Mouse (Mus musculus) urinary bladder, postnatal 4 days (tissue): Measurements from ENCODE around the gene Gosr1.
"Not testable (repeated sequence)": the region's sequence is repeated elsewhere in the genome, so short reads cannot be mapped to it uniquely, and the experiment has no call there.

ENCODE experiments used
- DNase-seq, 2 experiments: peaks; one replicate each; pipeline ENCODE4 v3.0.0; 2021 to 2022; ENCODE audit warnings: low spot score in 2 of 2

Gene Gosr1

GRCm38 (mm10) chr11:76763053-76763740 is at the start of gene Gosr1:
TSS of gene Gosr1 (minus strand) at chr11:76763579.
- peak; percentile 85 to 89 for DNase-seq

- DNase-seq, result no peak
These were observed 47.5 kb upstream of the Gosr1 start for GRCm38 (mm10) chr11:76810706-76811495.

GRCm38 (mm10) chr11:76809450-76809849 is 46.1 kb upstream of the Gosr1 start:
- no peak for DNase-seq

GRCm38 (mm10) chr11:76808550-76808949 is 45.2 kb upstream of the Gosr1 start:
- no peak for DNase-seq

- no peak for DNase-seq
These were observed 43.8 kb upstream of the Gosr1 start for GRCm38 (mm10) chr11:76807007-76807679.

GRCm38 (mm10) chr11:76806026-76806425 is 42.6 kb upstream of the Gosr1 start:
- DNase-seq, result no peak

- DNase-seq, result not testable (repeated sequence)
These were observed 41.7 kb upstream of the Gosr1 start for GRCm38 (mm10) chr11:76805072-76805471.

- DNase-seq, result no peak
These were observed 39.9 kb upstream of the Gosr1 start for GRCm38 (mm10) chr11:76803266-76803665.

- no peak for DNase-seq
These were observed 33.9 kb upstream of the Gosr1 start for GRCm38 (mm10) chr11:76797236-76797635.

- DNase-seq, result no peak
These were observed 31.9 kb upstream of the Gosr1 start for GRCm38 (mm10) chr11:76795326-76795725.

- DNase-seq, result no peak
These were observed 28.0 kb upstream of the Gosr1 start for GRCm38 (mm10) chr11:76791331-76791730.

GRCm38 (mm10) chr11:76789252-76789651 is 25.9 kb upstream of the Gosr1 start:
- no peak for DNase-seq

GRCm38 (mm10) chr11:76775533-76775932 is 12.2 kb upstream of the Gosr1 start:
- no peak for DNase-seq

GRCm38 (mm10) chr11:76773811-76774210 is 10.4 kb upstream of the Gosr1 start:
- DNase-seq, result no peak

- no peak for DNase-seq
These were observed 7.2 kb upstream of the Gosr1 start for GRCm38 (mm10) chr11:76770566-76770965.

GRCm38 (mm10) chr11:76763741-76764122 is 353 bp upstream of the Gosr1 start:
- no peak for DNase-seq

GRCm38 (mm10) chr11:76752276-76752675 is 11.1 kb downstream of the Gosr1 start:
- DNase-seq, result no peak

- DNase-seq, result no peak
These were observed 14.6 kb downstream of the Gosr1 start for GRCm38 (mm10) chr11:76748819-76749218.

- DNase-seq, result no peak
These were observed 17.5 kb downstream of the Gosr1 start for GRCm38 (mm10) chr11:76745921-76746320.

- DNase-seq, result no peak
These were observed 18.8 kb downstream of the Gosr1 start for GRCm38 (mm10) chr11:76744550-76744949.

GRCm38 (mm10) chr11:76742511-76742910 is 20.9 kb downstream of the Gosr1 start:
- no peak for DNase-seq

- no peak for DNase-seq
These were observed 24.3 kb downstream of the Gosr1 start for GRCm38 (mm10) chr11:76739125-76739524.
